Mouse (Mus musculus) heart, embryonic 14.5 days (tissue): ENCODE measurements at regions not wholly inside any gene's neighbourhood (a gene's known extent, or its start where the extent isn't known, plus 50 kb on each side); places are given as distances from the start of the nearest gene placed in this dataset.

ENCODE experiments used
- ATAC-seq: fragments of 200-750 bp; cut with Nextera tagmentation; 2 replicates; pipeline ENCODE4 v1.8.0; 2017; ENCODE audit warnings: low read depth, moderate TSS enrichment; ENCODE audit not compliant: insufficient number of reproducible peaks, insufficient read depth, low FRiP score
- H3K27ac ChIP-seq, 2 experiments: fragments of 200-500 bp in 1 of 2; fragments of 300-500 bp in 1 of 2; sonication (generic) in 1 of 2; replicated peaks in 1 of 2; 2 replicates each; pipeline ENCODE4 v1.5.1; 2012 to 2014; ENCODE audit warnings: low read depth in 2 of 2, low read length in 2 of 2, control low read depth in 1 of 2, mild to moderate bottlenecking in 1 of 2, mixed read lengths in 1 of 2; ENCODE audit not compliant: control insufficient read depth in 1 of 2, insufficient read depth in 1 of 2
- H3K27me3 ChIP-seq: fragments of 300-500 bp; sonication (generic); 2 replicates; pipeline ENCODE4 v1.6.1; 2014; ENCODE audit warnings: mild to moderate bottlenecking, low read length, control low read depth; ENCODE audit not compliant: control insufficient read depth, insufficient read depth
- H3K36me3 ChIP-seq: fragments of 300-500 bp; sonication (generic); 2 replicates; pipeline ENCODE4 v1.6.1; 2014; ENCODE audit warnings: mild to moderate bottlenecking, control low read depth, low read length, mixed read lengths; ENCODE audit not compliant: control insufficient read depth, insufficient read depth
- H3K4me1 ChIP-seq, 2 experiments: fragments of 200-500 bp in 1 of 2; fragments of 300-500 bp in 1 of 2; sonication (generic) in 1 of 2; 2 replicates each; pipeline ENCODE4 v1.6.1; 2012 to 2014; ENCODE audit warnings: low read length in 2 of 2, control low read depth in 1 of 2, mixed read lengths in 1 of 2; ENCODE audit not compliant: control insufficient read depth in 2 of 2, insufficient read depth in 2 of 2
- H3K4me2 ChIP-seq: fragments of 300-500 bp; sonication (generic); 2 replicates; pipeline ENCODE4 v1.6.1; 2014; ENCODE audit warnings: mild to moderate bottlenecking, low read length
- H3K4me3 ChIP-seq, 2 experiments: fragments of 200-500 bp in 1 of 2; fragments of 300-500 bp in 1 of 2; sonication (generic) in 1 of 2; 2 replicates each; pipeline ENCODE4 v1.5.1; 2012 to 2014; ENCODE audit warnings: low read length in 2 of 2, mild to moderate bottlenecking in 2 of 2, control low read depth in 1 of 2, low read depth in 1 of 2, moderate library complexity in 1 of 2; ENCODE audit not compliant: control insufficient read depth in 1 of 2, insufficient read depth in 1 of 2
- H3K9ac ChIP-seq: fragments of 300-500 bp; sonication (generic); 2 replicates; pipeline ENCODE4 v1.6.1; 2014; ENCODE audit warnings: mild to moderate bottlenecking, low read length
- H3K9me3 ChIP-seq: fragments of 300-500 bp; sonication (generic); 2 replicates; pipeline ENCODE4 v1.6.1; 2016; ENCODE audit warnings: low read length, control low read depth; ENCODE audit not compliant: control insufficient read depth
- WGBS: fragments of 180-500 bp; shearing (Covaris S2); extraction: QIAGEN DNeasy Blood & Tissue Kit; methylation state at CpG from one replicate; pipeline ENCODE4 v1.1.7; 2014; 5-methylcytosine and 5-hydroxymethylcytosine counted together

- no peak overlapping the region for H3K27ac ChIP-seq
- WGBS = 86% methylated on average over 8 of the region's 8 CpGs
Measured at GRCm38 (mm10) chr2:128401359-128401758, 189.7 kb upstream of the Spdye4c start.

GRCm38 (mm10) chr2:128403143-128403935 lies 187.7 kb upstream of the Spdye4c start:
- Histone ChIP-seq H3K27ac (no peak overlapping the region), H3K36me3 (no peaks in the 10 kb centered on the region), H3K4me3 (no peak overlapping the region), H3K4me2 (peak overlapping the region; percentile 33), H3K4me1 (peaks cover 19% of the 10 kb centered on the region in 2 experiments), H3K9me3 (no peaks in the 10 kb centered on the region), H3K27me3 (no peaks in the 10 kb centered on the region), H3K9ac (no peak overlapping the region; the same call in 1 of the 2 replicates)
- WGBS = 35% methylated on average over 11 of the region's 11 CpGs
- ATAC-seq = no peak

More at GRCm38 (mm10) chr2:128401359-128401758, 189.7 kb upstream of the Spdye4c start:
- no peak overlapping the region for H3K4me2 ChIP-seq
- no peaks in the 10 kb centered on the region for H3K36me3 ChIP-seq
- H3K9ac ChIP-seq = no peak overlapping the region
- peaks cover 19% of the 10 kb centered on the region in 2 experiments for H3K4me1 ChIP-seq
- no peak overlapping the region for H3K4me3 ChIP-seq
- no peaks in the 10 kb centered on the region for H3K27me3 ChIP-seq
- no peak for ATAC-seq
- no peaks in the 10 kb centered on the region for H3K9me3 ChIP-seq

- Histone ChIP-seq H3K9me3 (no peaks in the 10 kb centered on the region), H3K9ac (no peak overlapping the region), H3K27ac (no peak overlapping the region), H3K36me3 (no peaks in the 10 kb centered on the region), H3K27me3 (no peaks in the 10 kb centered on the region), H3K4me3 (no peak overlapping the region), H3K4me2 (no peak overlapping the region), H3K4me1 (peaks cover 19 to 22% of the 10 kb centered on the region in 2 experiments)
- WGBS = 84% methylated on average over 3 of the region's 3 CpGs
- ATAC-seq = no peak
Measured at GRCm38 (mm10) chr2:128404405-128404804, 186.6 kb upstream of the Spdye4c start.

DNA sequence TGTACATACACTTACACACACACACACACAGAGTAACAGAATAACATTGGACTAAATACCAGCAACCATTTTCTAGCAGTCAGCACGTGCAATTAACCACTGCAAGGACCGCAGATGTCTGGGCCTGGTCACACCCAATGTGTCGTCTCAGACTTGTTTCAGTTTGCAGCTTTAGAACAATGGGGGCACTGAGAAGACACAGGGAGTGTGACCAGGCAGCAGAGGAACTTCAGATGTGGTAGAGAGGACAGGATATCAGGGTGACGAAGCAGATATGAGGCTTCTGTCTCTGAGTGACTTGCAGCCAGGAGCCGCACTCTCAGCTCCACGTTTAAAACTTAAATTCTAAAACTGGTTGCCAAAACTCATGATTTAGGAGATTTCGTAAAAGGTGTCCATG lies 183.9 kb upstream of the Spdye4c start:
- Histone ChIP-seq H3K4me3 (no peak overlapping the region), H3K4me2 (no peak overlapping the region), H3K27ac (no peak overlapping the region), H3K36me3 (no peaks in the 10 kb centered on the region), H3K27me3 (no peaks in the 10 kb centered on the region), H3K9me3 (no peaks in the 10 kb centered on the region), H3K4me1 (peaks cover 19 to 22% of the 10 kb centered on the region in 2 experiments), H3K9ac (no peak overlapping the region)
- no peak for ATAC-seq
- 69% methylated on average over 7 of the region's 7 CpGs for WGBS

GRCm38 (mm10) chr2:128408718-128409117 lies 182.3 kb upstream of the Spdye4c start:
- Histone ChIP-seq H3K9me3 (no peaks in the 10 kb centered on the region), H3K4me3 (no peak overlapping the region), H3K9ac (no peak overlapping the region), H3K27me3 (no peaks in the 10 kb centered on the region), H3K4me1 (peaks cover 4 to 11% of the 10 kb centered on the region in 2 experiments), H3K36me3 (no peaks in the 10 kb centered on the region), H3K27ac (no peak overlapping the region), H3K4me2 (no peak overlapping the region)
- ATAC-seq = no peak; the same call in 1 of the 2 replicates
- WGBS = 30% methylated on average over 6 of the region's 6 CpGs

GRCm38 (mm10) chr2:128412352-128412751 lies 178.7 kb upstream of the Spdye4c start:
- ATAC-seq = no peak
- Histone ChIP-seq H3K9me3 (no peaks in the 10 kb centered on the region), H3K4me1 (peaks cover 0 to 8% of the 10 kb centered on the region in 2 experiments; a peak in 1 of 4 replicates), H3K27me3 (no peaks in the 10 kb centered on the region), H3K9ac (no peak overlapping the region), H3K27ac (no peak overlapping the region), H3K36me3 (no peaks in the 10 kb centered on the region), H3K4me2 (no peak overlapping the region), H3K4me3 (no peak overlapping the region)
- WGBS = 24% methylated on average over 10 of the region's 10 CpGs

GRCm38 (mm10) chr2:128412974-128413373 lies 178.0 kb upstream of the Spdye4c start:
- Histone ChIP-seq H3K36me3 (no peaks in the 10 kb centered on the region), H3K9me3 (no peaks in the 10 kb centered on the region), H3K27me3 (no peaks in the 10 kb centered on the region), H3K4me1 (peaks cover 0 to 8% of the 10 kb centered on the region in 2 experiments; a peak in 1 of 4 replicates), H3K27ac (no peak overlapping the region), H3K9ac (no peak overlapping the region), H3K4me2 (no peak overlapping the region), H3K4me3 (no peak overlapping the region)
- WGBS = 45% methylated on average over 10 of the region's 10 CpGs
- peak; percentile 11; the same call in 1 of the 2 replicates for ATAC-seq
